Mouse (Mus musculus) kidney, postnatal 0 days (tissue): ENCODE data around the gene Macrod1. TPM values are rescaled to one million over a fixed set of nuclear protein-coding genes. Genes with fewer than 3 reads are reported as not detected.

Source experiments
- ATAC-seq: fragments of 200-750 bp; cut with Nextera tagmentation; replicated peaks from 2 replicates; pipeline ENCODE4 v1.8.0; 2017; ENCODE audit warnings: low read depth, moderate number of reproducible peaks, moderate TSS enrichment, moderate library complexity; ENCODE audit not compliant: low FRiP score
- DNase-seq: peaks from one replicate; pipeline ENCODE4 v3.0.0-alpha.2; 2016; ENCODE audit warnings: low spot score
- H3K27ac ChIP-seq: fragments of 300-500 bp; sonication (generic); 2 replicates; pipeline ENCODE4 v1.5.1; 2014; ENCODE audit warnings: mild to moderate bottlenecking
- H3K27me3 ChIP-seq: fragments of 300-500 bp; sonication (generic); 2 replicates; pipeline ENCODE4 v1.6.1; 2014; ENCODE audit warnings: low read length, mixed read lengths; ENCODE audit not compliant: insufficient read depth
- H3K36me3 ChIP-seq: fragments of 300-500 bp; sonication (generic); 2 replicates; pipeline ENCODE4 v1.6.1; 2014; ENCODE audit warnings: low read length, mixed read lengths; ENCODE audit not compliant: insufficient read depth
- H3K4me1 ChIP-seq: fragments of 300-500 bp; sonication (generic); replicated peaks from 2 replicates; pipeline ENCODE4 v1.6.1; 2014; ENCODE audit warnings: antibody characterized with exemption, low read length, mixed read lengths; ENCODE audit not compliant: insufficient read depth
- H3K4me2 ChIP-seq: fragments of 300-500 bp; sonication (generic); 2 replicates; pipeline ENCODE4 v1.6.1; 2014; ENCODE audit warnings: mild to moderate bottlenecking, low read length, moderate library complexity, mixed read lengths
- H3K4me3 ChIP-seq: fragments of 300-500 bp; sonication (generic); replicated peaks from 2 replicates; pipeline ENCODE4 v1.5.1; 2014; ENCODE audit warnings: low read depth, low read length
- H3K9ac ChIP-seq: fragments of 300-500 bp; sonication (generic); 2 replicates; pipeline ENCODE4 v1.6.1; 2014; ENCODE audit warnings: low read depth, low read length
- H3K9me3 ChIP-seq: fragments of 300-500 bp; sonication (generic); replicated peaks from 2 replicates; pipeline ENCODE4 v1.6.1; 2016; ENCODE audit warnings: low read length, inconsistent platforms, mixed read lengths
- CTCF ChIP-seq: IDR thresholded peaks from 2 replicates; pipeline ENCODE4 v1.5.1; 2016; ENCODE audit warnings: antibody characterized with exemption, low read depth, mild to moderate bottlenecking, moderate library complexity
- WGBS: fragments of 180-500 bp; shearing (Covaris S2); extraction: QIAGEN DNeasy Blood & Tissue Kit; methylation state at CpG from one replicate; pipeline ENCODE4 v1.1.7; 2014; 5-methylcytosine and 5-hydroxymethylcytosine counted together
- polyA plus RNA-seq: library from polyadenylated mRNA; unstranded; fragments of >200 nt; fragmentation: Nextera tagmentation; extraction: Ambion mirVana; gene quantifications from 2 replicates; pipeline ENCODE4 v1.2.1, GENCODE M21; 2015

The Macrod1 gene
- polyA plus RNA-seq, 1 experiment from 2014 or later, result 35.5 TPM

GRCm38 (mm10) chr19:7062916-7063315 is 6.3 kb downstream of the Macrod1 start:
- Histone ChIP-seq H3K4me1 (peaks cover 16% of the 10 kb centered on the region; the same call in 1 of the 2 replicates), H3K27me3 (no peaks in the 10 kb centered on the region), H3K4me2 (no peak overlapping the region), H3K4me3 (no peak overlapping the region), H3K27ac (no peak overlapping the region), H3K36me3 (no peaks in the 10 kb centered on the region), H3K9ac (no peak overlapping the region), H3K9me3 (no peaks in the 10 kb centered on the region)
- 88% methylated on average over 8 of the region's 8 CpGs for WGBS
- ATAC-seq, result no peak
- TF ChIP-seq CTCF, result no peak
- DNase-seq, result no peak

- WGBS, result 7% methylated on average over 3 of the region's 3 CpGs
These were observed 8.0 kb downstream of the Macrod1 start for GRCm38 (mm10) chr19:7064571-7064970.

GRCm38 (mm10) chr19:7066034-7066827 is 9.6 kb downstream of the Macrod1 start:
- Histone ChIP-seq H3K27me3 (no peaks in the 10 kb centered on the region), H3K36me3 (no peaks in the 10 kb centered on the region), H3K4me3 (no peak overlapping the region), H3K9me3 (no peaks in the 10 kb centered on the region), H3K4me1 (peaks cover 24% of the 10 kb centered on the region), H3K27ac (no peak overlapping the region), H3K9ac (0 out of 2 replicates have a peak overlapping the region, but pooled peaks have one; percentile 27), H3K4me2 (peak overlapping the region; percentile 23)
- WGBS, result 39% methylated on average over 15 of the region's 15 CpGs
- TF ChIP-seq CTCF, result peak; percentile 38; the same call in 1 of the 2 replicates
- ATAC-seq (0 out of 2 replicates have a peak, but pooled peaks have one; percentile 11), DNase-seq (peak; percentile 79)

More at GRCm38 (mm10) chr19:7064571-7064970, 8.0 kb downstream of the Macrod1 start:
- H3K9me3 ChIP-seq, result no peaks in the 10 kb centered on the region
- ATAC-seq (peak; percentile 43; the same call in 1 of the 2 replicates), DNase-seq (peak; percentile 94)
- H3K4me1 ChIP-seq, result peaks cover 17% of the 10 kb centered on the region
- H3K4me3 ChIP-seq, result no peak overlapping the region
- H3K36me3 ChIP-seq, result no peaks in the 10 kb centered on the region
- no peaks in the 10 kb centered on the region for H3K27me3 ChIP-seq
- no peak overlapping the region for H3K27ac ChIP-seq
- no peak overlapping the region for H3K9ac ChIP-seq
- H3K4me2 ChIP-seq, result no peak overlapping the region
- TF ChIP-seq CTCF, result peak; percentile 99

DNA sequence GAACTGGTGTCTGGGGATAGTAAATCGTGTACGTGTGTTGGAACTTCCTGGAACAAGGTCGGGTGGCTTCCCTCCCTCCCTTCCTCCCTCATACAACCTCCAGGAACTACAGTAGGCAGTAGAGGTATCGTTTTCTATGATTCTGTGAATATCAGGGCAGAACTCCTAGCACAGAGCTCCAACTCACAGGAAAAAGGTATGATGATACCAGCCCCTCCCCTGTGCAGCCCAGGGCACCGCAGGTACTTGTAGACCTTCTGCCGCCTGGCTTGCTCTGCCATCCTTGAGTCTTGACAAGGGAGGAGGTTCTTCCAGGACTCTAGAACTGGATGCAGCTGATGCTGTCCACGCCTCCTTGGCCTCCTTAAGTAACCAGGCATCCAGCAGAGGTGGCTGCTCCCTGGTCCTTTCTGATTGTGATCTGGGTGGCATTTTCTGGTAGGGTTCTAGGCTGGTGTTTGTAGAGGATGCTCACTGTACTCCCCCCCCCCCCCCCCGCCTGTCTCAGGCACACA is 10.3 kb downstream of the Macrod1 start:
- Histone ChIP-seq H3K27me3 (no peaks in the 10 kb centered on the region), H3K36me3 (no peaks in the 10 kb centered on the region), H3K4me2 (peak overlapping the region; percentile 23), H3K4me3 (no peak overlapping the region), H3K27ac (no peak overlapping the region), H3K4me1 (peaks cover 24% of the 10 kb centered on the region), H3K9ac (no peak overlapping the region), H3K9me3 (no peaks in the 10 kb centered on the region)
- 25% methylated on average over 7 of the region's 8 CpGs for WGBS
- DNase-seq, result peak; percentile 36
- no peak for ATAC-seq
- no peak for TF ChIP-seq CTCF

DNA sequence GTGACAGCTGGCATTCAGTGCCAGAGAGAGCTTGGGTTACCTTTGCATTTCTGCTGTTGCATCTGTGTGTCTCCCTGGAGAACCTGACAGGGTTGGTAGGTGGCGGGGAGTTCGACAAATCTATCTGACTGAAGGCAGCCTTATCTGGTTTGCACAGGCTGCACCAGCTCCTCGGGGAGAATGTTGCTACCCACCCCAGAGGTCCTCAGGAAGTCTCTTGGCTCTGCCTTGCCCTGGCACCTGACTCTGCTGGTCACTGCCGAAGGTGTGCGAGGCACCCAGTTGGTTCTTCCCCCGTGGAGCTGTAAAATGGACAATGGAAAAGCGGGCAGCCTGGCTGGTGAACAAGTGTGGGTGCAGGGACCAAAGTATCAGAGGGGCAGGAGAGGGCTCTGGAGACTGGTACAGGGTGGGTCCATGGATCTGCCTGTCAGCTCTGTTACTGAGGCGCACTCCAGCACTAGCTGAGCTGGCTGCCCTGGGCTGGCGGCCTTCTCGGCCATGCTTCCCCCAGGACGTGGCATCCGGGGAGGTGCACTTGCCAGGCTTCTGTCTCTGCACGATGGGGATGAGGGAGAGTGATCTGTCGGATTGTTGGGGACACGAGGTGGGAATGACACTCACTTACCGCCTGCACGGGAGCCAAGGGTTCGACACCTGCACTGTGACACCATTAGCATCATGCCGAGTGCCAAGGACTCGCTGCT is 10.9 kb downstream of the Macrod1 start:
- Histone ChIP-seq H3K36me3 (no peaks in the 10 kb centered on the region), H3K4me3 (no peak overlapping the region), H3K4me1 (peaks cover 24% of the 10 kb centered on the region), H3K27me3 (no peaks in the 10 kb centered on the region), H3K4me2 (no peak overlapping the region), H3K9me3 (no peaks in the 10 kb centered on the region), H3K9ac (no peak overlapping the region), H3K27ac (no peak overlapping the region)
- TF ChIP-seq CTCF, result no peak
- 49% methylated on average over 20 of the region's 20 CpGs for WGBS
- DNase-seq (no peak), ATAC-seq (no peak)

- peak; percentile 90 for DNase-seq
- Histone ChIP-seq H3K4me1 (peaks cover 27% of the 10 kb centered on the region), H3K4me3 (no peak overlapping the region), H3K9ac (no peak overlapping the region), H3K27ac (no peak overlapping the region), H3K36me3 (no peaks in the 10 kb centered on the region), H3K9me3 (no peaks in the 10 kb centered on the region), H3K27me3 (no peaks in the 10 kb centered on the region), H3K4me2 (no peak overlapping the region; the same call in 1 of the 2 replicates)
- TF ChIP-seq CTCF, result peak; percentile 94
- 0 out of 2 replicates have a peak, but pooled peaks have one; percentile 8 for ATAC-seq
- 3% methylated on average over 14 of the region's 14 CpGs for WGBS
These were observed 11.5 kb downstream of the Macrod1 start for GRCm38 (mm10) chr19:7068136-7068535.
